ENCODE assay signal across 27 mouse cellular contexts in genomic region chr5:111485907-111486306, GRCm38 (mm10).
DNase-seq lines count a peak whose midpoint lies in the region; ATAC-seq and TF ChIP-seq lines count a peak whose summit lies in the region.
"Had no signal": no experiment of that assay in that cellular context is flagged by ENCODE, and none has a peak within 500 bp of the region (broad histone marks: within the 10 kb centered on the region; RNA-seq: fewer than 3 reads in every experiment).

No protein-coding gene starts in this region.

- H3K36me3 ChIP-seq in heart, adult 2 months (ENCODE audit: control insufficient read depth, insufficient read depth, low read length), result no peaks in the 10 kb centered on the region
- H3K36me3 ChIP-seq in heart, embryonic 11.5 days (ENCODE audit: control insufficient read depth, insufficient read depth, low read length), result no peaks in the 10 kb centered on the region
- no peaks in the 10 kb centered on the region for H3K36me3 ChIP-seq in intestine, embryonic 15.5 days
- H3K36me3 ChIP-seq in intestine, postnatal 0 days (ENCODE audit: control insufficient read depth, insufficient read depth), result no peaks in the 10 kb centered on the region
- no peaks in the 10 kb centered on the region for H3K36me3 ChIP-seq in kidney, embryonic 16.5 days (ENCODE audit: insufficient read depth, low read length)
- H3K36me3 ChIP-seq: embryonic facial prominence, embryonic 13.5 days; embryonic facial prominence, embryonic 15.5 days; forebrain, embryonic 10.5 days; forebrain, embryonic 12.5 days; G1E had no signal

- H3K79me2 ChIP-seq in heart, adult 2 months (replicated peaks; ENCODE audit: control insufficient read depth, insufficient read depth, low read length), result no peaks in the 10 kb centered on the region

- 40% methylated on average over 4 of the region's 4 CpGs for WGBS in heart, adult 2 months
- WGBS in heart, embryonic 11.5 days (ENCODE audit: insufficient replicate concordance), result 54% methylated on average over 4 of the region's 4 CpGs
- 59% methylated on average over 4 of the region's 4 CpGs for WGBS in intestine, embryonic 15.5 days
- 47% methylated on average over 4 of the region's 4 CpGs for WGBS in intestine, postnatal 0 days
- 75% methylated on average over 4 of the region's 4 CpGs for WGBS in kidney, embryonic 16.5 days

- H3K27me3 ChIP-seq in heart, adult 2 months (ENCODE audit: control insufficient read depth, insufficient read depth, low read length), result no peaks in the 10 kb centered on the region
- no peaks in the 10 kb centered on the region for H3K27me3 ChIP-seq in heart, embryonic 11.5 days (ENCODE audit: control insufficient read depth, insufficient read depth, low read length)
- H3K27me3 ChIP-seq in intestine, embryonic 15.5 days (replicated peaks), result no peaks in the 10 kb centered on the region
- no peaks in the 10 kb centered on the region for H3K27me3 ChIP-seq in intestine, postnatal 0 days (replicated peaks; ENCODE audit: control insufficient read depth, insufficient read depth, low read length)
- peaks cover under 1% of the 10 kb centered on the region; the same call in 1 of the 2 replicates for H3K27me3 ChIP-seq in kidney, embryonic 16.5 days (ENCODE audit: insufficient read depth, low read length)
- H3K27me3 ChIP-seq: CH12.LX; embryonic facial prominence, embryonic 13.5 days; embryonic facial prominence, embryonic 15.5 days; forebrain, embryonic 12.5 days; Patski had no signal

- no peak for TF ChIP-seq CTCF in heart, adult 2 months (IDR thresholded peaks at IDR 0.05)
- no peak for TF ChIP-seq CTCF in intestine, postnatal 0 days (IDR thresholded peaks at IDR 0.05; ENCODE audit: low read depth)

- intact Hi-C loops in heart, adult 2 months (cut with DNase I), result no loop called here

- no peak for ATAC-seq in heart, embryonic 11.5 days (replicated peaks; ENCODE audit: insufficient number of reproducible peaks, low FRiP score, low TSS enrichment)
- ATAC-seq in intestine, embryonic 15.5 days, result 0 out of 2 replicates have a peak, but pooled peaks have one; percentile 53
- 0 out of 2 replicates have a peak, but pooled peaks have one; percentile 43 for ATAC-seq in intestine, postnatal 0 days
- no peak for ATAC-seq in kidney, embryonic 16.5 days (ENCODE audit: low FRiP score, low TSS enrichment)
- ATAC-seq: activated CD4-positive, CD25-positive, alpha-beta regulatory T cell, adult 4 months; CD4-positive, CD25-positive, alpha-beta regulatory T cell, adult 4 months; forebrain, embryonic 14.5 days; forebrain, embryonic 16.5 days; Patski had no signal

- peaks cover 5% of the 10 kb centered on the region; the same call in 1 of the 2 replicates for H3K9me3 ChIP-seq in heart, embryonic 11.5 days (replicated peaks; ENCODE audit: control insufficient read depth, low read length)
- no peaks in the 10 kb centered on the region for H3K9me3 ChIP-seq in intestine, embryonic 15.5 days
- no peaks in the 10 kb centered on the region for H3K9me3 ChIP-seq in intestine, postnatal 0 days (ENCODE audit: control insufficient read depth)
- H3K9me3 ChIP-seq in kidney, embryonic 16.5 days (ENCODE audit: low read length), result peaks cover 8% of the 10 kb centered on the region

- no peak overlapping the region for H3K4me2 ChIP-seq in heart, embryonic 11.5 days
- H3K4me2 ChIP-seq in intestine, embryonic 15.5 days (replicated peaks), result no peak overlapping the region
- no peak overlapping the region for H3K4me2 ChIP-seq in intestine, postnatal 0 days (replicated peaks; ENCODE audit: low read depth)
- H3K4me2 ChIP-seq in kidney, embryonic 16.5 days (replicated peaks; ENCODE audit: low read depth, low read length), result no peak overlapping the region
- H3K4me2 ChIP-seq: embryonic facial prominence, embryonic 13.5 days; embryonic facial prominence, embryonic 15.5 days; forebrain, embryonic 12.5 days had no signal

- TF ChIP-seq POLR2A in heart, adult 2 months (IDR thresholded peaks at IDR 0.05; ENCODE audit: insufficient read depth, low read depth, low read length), result no peak

- no peak overlapping the region for H3K4me3 ChIP-seq in heart, adult 2 months
- no peak overlapping the region for H3K4me3 ChIP-seq in heart, embryonic 11.5 days (ENCODE audit: low read depth, low read length)
- no peak overlapping the region for H3K4me3 ChIP-seq in intestine, embryonic 15.5 days (replicated peaks)
- no peak overlapping the region for H3K4me3 ChIP-seq in intestine, postnatal 0 days (ENCODE audit: low read depth, low read length)
- H3K4me3 ChIP-seq in kidney, embryonic 16.5 days (ENCODE audit: low read length), result no peak overlapping the region
- H3K4me3 ChIP-seq: embryonic facial prominence, embryonic 13.5 days; embryonic facial prominence, embryonic 15.5 days; erythroblast, embryonic 14.5 days; forebrain, embryonic 10.5 days; forebrain, embryonic 12.5 days had no signal

- no peaks in the 10 kb centered on the region for H3K4me1 ChIP-seq in heart, adult 2 months (ENCODE audit: control insufficient read depth, insufficient read depth, low read length)
- peaks cover 6% of the 10 kb centered on the region for H3K4me1 ChIP-seq in heart, embryonic 11.5 days (ENCODE audit: control insufficient read depth, insufficient read depth, low read length)
- no peaks in the 10 kb centered on the region for H3K4me1 ChIP-seq in intestine, embryonic 15.5 days (replicated peaks)
- H3K4me1 ChIP-seq in intestine, postnatal 0 days (replicated peaks; ENCODE audit: control insufficient read depth, insufficient read depth, low read length), result no peaks in the 10 kb centered on the region
- no peaks in the 10 kb centered on the region for H3K4me1 ChIP-seq in kidney, embryonic 16.5 days (ENCODE audit: insufficient read depth, low read length)
- H3K4me1 ChIP-seq: embryonic facial prominence, embryonic 13.5 days; embryonic facial prominence, embryonic 15.5 days had no signal

- TF ChIP-seq EP300 in heart, adult 2 months (IDR thresholded peaks at IDR 0.05; ENCODE audit: insufficient read depth, low read depth, low read length), result 0 out of 2 replicates have a peak, but pooled peaks have one; percentile 43

- no peak overlapping the region for H3K9ac ChIP-seq in heart, adult 2 months (ENCODE audit: low read depth, low read length)
- no peak overlapping the region for H3K9ac ChIP-seq in heart, embryonic 11.5 days (ENCODE audit: low read depth, low read length)
- H3K9ac ChIP-seq in intestine, embryonic 15.5 days, result no peak overlapping the region
- no peak overlapping the region for H3K9ac ChIP-seq in intestine, postnatal 0 days (ENCODE audit: low read depth, low read length)
- no peak overlapping the region for H3K9ac ChIP-seq in kidney, embryonic 16.5 days (replicated peaks; ENCODE audit: low read length)
- H3K9ac ChIP-seq: embryonic facial prominence, embryonic 13.5 days; embryonic facial prominence, embryonic 15.5 days; forebrain, embryonic 12.5 days had no signal

- no peak for DNase-seq in heart, adult 2 months
- DNase-seq: adrenal gland, adult 8-10 months; adrenal gland, postnatal 25 days; B cell, adult 2 months; cerebellum, adult 11 months; cerebellum, adult 18-20 months; cerebellum, adult 8-10 months; cerebellum, adult 9-11 months; cerebellum, postnatal 14 days; cerebellum, postnatal 36 days; embryo, embryonic 11 days had no signal

- H3K27ac ChIP-seq in heart, adult 2 months, result no peak overlapping the region
- no peak overlapping the region for H3K27ac ChIP-seq in heart, embryonic 11.5 days (ENCODE audit: low read depth, low read length)
- H3K27ac ChIP-seq in intestine, embryonic 15.5 days, result no peak overlapping the region
- no peak overlapping the region for H3K27ac ChIP-seq in intestine, postnatal 0 days (ENCODE audit: low read depth, low read length)
- H3K27ac ChIP-seq in kidney, embryonic 16.5 days (ENCODE audit: low read length), result no peak overlapping the region
- H3K27ac ChIP-seq: embryonic facial prominence, embryonic 13.5 days; embryonic facial prominence, embryonic 15.5 days; forebrain, embryonic 10.5 days; forebrain, embryonic 12.5 days had no signal

Comparison
In these comparisons a context has a peak if more than half of its experiments do, and no peak if none do; other contexts are left out.
1. ATAC-seq: peak in intestine, embryonic 15.5 days (single experiment) and intestine, postnatal 0 days (single experiment); none in heart, embryonic 11.5 days (single experiment) and kidney, embryonic 16.5 days (single experiment).